Mouse (Mus musculus) cerebellum, adult 9-11 months (tissue): Measurements from ENCODE around the gene Phf21a.
A peak's percentile ranks its signal among the peaks of the same experiment; 100 is the strongest.

Experiments
- DNase-seq: peaks from one replicate; pipeline ENCODE4 v3.0.0; 2022

Phf21a gene

DNA sequence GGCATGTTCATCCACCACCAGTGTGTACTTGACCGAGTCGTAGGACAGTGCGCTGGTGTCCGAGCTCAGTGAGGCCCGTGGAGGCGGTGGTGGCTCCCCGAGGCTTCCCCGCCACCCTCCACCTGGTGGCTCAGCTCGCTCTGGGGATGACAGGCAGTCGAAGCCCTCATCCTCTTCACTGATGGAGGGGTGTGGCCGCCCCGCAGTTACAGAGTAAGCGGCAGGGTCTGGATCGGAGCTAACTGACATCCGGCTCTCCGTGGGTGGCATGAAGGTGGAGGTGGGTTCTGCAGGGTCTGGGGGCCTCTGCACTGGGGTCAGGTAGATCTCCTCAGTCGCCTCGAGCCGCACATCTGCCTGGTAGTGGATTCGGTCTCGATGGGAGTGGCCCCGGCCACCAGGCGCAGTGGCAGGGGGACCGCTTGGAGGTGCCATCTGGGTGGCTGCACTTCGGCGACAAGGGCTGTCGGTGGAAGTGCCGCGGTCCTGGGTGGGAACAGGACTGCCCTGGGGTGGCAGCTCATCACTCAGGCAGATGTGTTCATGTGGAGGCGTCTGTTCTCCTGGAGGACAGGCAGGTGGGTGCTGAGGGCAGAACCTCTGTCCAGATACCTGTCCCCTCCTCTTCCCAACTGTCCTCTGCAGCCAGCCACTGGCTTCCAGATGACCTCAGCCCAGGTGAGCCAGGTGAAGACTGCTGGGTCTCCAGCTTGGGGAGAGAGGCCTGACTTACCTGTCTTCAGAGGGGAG is 294.1 kb downstream of the Phf21a start:
- peak; percentile 55 for DNase-seq

DNA sequence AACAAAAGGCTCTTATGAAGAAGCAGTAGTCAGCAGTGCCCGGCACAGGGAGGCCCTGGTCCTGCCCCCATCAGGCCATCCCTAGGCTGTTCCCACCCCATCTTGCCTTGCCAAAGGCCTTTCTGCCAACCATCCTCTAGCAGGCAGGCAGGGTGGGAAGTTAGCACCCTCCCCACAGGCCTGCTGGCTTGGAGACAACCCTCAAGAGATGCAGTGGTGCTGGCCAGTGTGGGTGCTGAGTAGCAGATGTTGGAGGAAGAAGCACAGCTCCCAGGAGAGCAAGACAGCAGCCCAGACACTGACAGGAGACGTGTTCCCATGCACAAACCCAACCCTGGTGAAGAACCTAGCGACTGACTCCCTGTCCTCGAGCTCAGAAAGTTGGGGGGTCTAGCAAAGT is 294.7 kb downstream of the Phf21a start:
- peak; percentile 71 for DNase-seq

DNA sequence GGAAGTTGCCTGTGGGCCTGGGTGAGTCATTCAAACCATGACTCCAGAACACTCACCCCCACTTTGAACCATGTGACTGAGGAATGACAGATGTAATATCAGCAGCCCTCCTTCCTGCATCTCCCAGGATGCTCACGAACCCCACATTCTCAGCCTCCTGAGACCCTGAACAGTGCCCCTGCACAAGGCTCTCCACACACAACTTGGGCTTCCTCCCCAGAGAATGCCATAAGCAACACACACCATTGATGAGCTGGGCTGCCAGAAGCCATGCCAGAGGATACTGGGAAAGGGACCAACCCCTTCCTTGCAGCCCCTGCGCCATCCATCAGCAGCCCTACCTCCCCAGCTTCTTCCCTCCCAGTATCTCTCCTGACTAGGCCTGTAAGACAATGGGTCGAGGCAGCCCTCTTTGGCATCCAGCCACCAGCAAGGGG is 295.2 kb downstream of the Phf21a start:
- peak; percentile 69 for DNase-seq

DNA sequence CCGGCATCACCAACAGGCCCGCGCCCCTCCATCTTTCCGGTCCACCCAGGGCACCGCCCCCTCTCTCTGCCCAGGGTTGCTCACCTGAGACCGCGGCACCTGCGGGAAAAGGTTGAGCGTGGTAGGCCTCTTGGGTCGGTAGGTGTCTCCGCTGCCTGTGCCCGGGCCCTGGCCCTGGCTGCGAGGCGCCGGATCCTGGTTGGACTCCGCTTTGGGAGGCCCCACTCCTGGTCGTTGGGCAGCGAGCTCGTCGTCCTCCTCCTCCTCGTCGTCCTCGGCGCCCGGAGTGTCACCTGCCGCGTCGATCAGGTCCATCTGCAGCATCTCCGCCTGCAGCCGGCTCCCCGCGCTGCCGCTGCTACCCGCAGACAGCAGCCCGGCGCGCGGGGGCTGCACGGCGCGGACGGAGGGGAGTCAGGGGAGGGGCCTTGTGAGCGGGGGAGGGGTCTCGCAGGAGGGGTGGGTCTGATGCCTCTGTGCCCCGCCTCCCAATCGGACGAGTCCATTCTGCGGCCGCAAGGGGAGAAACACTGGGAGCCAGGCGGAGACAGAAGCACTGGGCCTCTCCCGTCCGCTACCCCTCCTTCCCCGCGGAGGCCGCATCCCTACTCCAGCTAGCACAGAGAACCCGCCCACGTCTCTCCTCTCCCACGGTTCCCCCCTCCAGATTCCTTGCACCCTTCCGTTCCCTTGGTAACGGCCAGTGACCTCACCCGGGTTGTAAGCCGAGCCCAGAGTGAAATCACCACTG is 296.1 kb downstream of the Phf21a start:
- DNase-seq, result peak; percentile 94

DNA sequence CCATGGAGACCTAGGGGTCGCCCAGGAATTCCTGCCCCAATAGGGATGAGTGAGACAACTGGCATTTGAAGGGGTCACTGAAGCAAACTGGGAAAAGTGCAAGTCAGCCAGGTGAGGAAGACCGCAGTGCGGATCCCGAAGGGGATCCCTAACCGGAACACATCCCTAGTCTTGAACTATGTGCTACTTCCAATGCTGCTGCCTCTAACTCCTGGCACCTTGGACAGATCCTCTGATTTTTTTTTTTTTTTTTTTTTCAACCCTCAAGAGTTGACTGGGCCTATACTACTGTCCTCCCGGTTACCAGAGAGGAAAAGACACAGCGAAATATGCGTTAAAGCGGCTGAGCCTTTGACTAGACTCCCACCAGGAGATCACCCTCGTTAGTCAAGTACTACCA is 296.7 kb downstream of the Phf21a start:
- no peak for DNase-seq

DNA sequence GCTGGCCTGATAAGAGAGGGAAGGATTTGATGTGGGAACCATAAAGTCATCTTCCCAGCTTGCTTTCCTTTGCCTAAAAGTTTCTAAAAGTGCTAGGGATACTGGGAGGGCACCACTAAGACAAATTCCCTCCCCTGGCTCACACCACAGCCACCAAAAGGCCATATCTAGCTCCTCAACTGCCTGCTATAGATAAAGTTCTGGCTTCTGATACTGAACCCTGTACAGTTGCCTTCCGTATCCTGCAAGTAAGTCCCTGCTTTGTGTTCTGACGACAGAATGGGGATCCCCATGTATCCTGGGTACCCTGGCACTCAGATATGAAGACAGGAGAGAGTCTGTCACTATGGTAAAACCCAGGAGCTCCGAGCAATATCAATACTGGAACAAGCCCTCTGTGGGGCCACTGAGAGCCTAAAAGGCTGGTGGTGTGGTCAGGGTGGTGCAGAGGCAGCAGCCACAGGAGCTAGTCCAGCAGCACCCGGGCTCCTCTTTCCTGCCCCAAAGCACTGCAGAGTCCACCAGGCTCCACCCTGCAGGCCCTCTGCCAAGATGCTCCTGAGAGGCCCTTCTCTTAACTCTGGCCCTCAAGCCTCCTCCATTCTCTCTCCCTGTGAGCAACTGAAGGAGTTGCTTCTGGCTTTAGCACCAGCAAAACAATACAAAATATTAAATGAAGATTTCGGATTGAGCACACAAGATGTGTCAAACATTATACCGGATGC is 297.5 kb downstream of the Phf21a start:
- DNase-seq, result peak; percentile 73

DNA sequence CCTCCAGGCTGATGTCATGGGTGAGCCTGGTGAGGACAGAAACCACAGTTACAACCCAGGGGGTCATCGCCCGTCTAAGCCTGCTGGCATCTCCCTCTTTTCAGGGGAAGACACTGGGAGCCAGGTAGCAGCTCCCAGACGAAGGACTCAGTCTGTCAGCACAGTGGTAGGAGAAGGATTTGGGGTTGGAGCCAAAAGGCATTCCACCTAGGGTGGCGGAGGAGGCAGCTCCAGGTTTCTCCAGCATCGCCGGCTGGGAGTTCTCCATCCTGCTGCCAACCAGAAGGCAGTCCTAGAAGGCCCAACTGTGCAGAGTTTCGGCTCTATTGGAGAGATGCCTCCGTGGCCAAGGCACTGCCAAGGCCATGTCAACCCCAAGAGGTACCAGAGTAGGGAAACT is 298.2 kb downstream of the Phf21a start:
- DNase-seq, result peak; percentile 85

DNA sequence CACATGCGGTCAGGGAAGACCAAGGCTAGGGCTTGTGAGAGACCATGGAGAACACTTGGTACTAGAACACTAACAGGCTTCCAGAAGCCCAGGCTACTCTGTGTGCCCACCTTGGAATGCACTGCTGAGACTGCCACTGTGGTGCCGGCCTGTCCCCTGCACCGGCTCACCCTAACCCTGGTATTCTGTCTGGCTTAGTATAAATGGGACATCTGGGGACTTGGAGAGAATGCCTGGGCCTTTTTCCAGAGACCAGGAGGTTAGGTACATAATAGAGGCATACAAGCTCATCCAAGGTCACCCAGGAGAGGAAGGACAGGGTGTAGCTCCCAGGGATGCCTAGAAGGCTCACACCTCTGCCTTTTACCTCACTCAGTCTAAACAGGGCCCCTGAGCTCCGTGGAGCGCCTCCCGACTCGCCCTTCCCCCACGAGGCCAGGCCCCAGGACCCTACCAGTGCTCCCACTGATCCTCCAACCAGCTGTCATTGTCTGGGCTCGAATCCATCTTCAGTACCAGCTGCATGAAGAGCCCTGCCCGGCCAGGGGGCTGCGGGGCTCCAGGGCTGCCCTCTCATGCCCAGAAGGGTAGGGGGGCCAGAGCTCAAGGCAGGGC is 298.9 kb downstream of the Phf21a start:
- peak; percentile 69 for DNase-seq

DNA sequence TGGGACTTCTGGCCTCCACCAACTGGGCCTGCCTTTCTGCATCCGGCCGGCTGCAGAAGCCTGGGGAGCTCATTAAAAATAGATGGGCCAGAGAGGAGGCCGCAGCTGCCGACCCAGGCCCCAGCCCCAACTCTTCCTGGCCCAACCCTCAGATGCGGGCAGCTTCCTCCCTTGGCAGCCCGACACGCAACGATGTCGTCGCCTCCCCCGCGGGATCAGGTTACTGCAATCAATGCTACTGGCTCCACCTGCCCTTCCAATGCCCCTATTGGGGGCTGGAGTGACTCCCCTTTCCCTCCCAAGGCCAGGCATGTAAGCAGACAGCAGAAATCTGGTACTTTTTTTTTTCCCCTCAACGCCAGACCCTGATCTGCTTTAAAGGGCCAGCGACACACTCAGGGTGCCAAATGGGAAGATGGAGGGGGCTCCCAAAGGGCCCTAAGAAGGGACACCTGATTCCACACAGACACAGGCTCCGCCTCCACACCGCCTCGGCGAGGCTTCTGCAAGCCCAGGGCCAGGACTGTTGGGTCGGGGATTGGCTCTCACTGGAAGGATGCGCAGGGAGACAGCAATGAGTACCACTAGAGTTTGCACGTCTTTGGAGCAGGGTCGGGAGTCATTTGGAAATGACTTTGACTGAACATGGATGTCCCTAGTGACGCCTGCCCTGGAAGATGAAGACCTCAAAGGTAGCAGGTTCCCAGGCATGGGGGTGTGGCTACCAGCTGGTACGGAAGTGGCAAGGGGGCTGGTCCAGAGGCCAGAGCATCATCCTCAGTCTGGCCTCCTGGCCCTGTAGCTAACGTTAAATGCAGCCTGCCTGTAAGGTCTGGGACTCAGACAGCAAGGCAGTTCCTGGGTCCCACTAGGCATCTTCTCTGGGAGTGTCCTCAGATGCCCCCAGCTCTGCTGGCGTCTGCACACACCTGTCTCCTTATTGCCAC is 299.7 kb downstream of the Phf21a start:
- DNase-seq, result peak; percentile 68

DNA sequence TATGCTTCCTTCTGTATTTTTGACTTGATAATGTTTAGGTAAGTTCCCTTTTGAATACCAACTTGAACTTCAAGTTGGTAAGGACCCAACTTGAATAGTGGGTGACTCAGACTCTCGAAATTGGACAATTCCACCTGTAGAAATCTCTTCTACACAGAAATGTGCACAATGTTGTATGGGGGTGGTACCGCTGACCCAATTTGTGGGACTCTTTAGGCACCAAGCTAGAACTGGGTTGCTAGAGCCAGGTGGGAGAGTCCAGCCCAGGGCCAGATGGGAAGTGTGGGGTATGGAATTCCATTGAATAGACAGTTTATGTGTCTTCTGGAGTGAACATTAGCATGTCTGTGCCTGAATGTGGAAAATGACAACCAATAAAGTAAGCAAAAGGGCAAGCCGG is 302.6 kb downstream of the Phf21a start:
- no peak for DNase-seq

DNA sequence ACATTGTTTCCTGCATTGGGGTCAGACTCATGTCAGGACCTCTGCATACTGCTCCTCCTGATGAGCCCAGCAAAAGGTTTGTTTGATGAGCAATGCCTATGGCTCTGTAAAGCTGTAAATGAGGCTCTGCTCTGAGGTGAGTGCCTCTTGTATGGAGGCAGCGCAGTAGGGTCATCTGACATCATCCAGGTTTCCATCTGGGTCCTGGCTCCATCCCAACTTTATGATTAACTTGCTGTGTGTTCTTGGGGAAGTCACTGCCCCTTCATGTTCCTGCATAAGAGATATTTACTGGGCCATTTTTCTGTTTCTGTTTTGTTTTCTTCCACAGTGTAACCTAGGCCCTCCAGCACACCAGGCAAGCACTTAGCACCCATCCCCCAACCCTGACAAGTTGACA is 304.5 kb downstream of the Phf21a start:
- peak; percentile 66 for DNase-seq

DNA sequence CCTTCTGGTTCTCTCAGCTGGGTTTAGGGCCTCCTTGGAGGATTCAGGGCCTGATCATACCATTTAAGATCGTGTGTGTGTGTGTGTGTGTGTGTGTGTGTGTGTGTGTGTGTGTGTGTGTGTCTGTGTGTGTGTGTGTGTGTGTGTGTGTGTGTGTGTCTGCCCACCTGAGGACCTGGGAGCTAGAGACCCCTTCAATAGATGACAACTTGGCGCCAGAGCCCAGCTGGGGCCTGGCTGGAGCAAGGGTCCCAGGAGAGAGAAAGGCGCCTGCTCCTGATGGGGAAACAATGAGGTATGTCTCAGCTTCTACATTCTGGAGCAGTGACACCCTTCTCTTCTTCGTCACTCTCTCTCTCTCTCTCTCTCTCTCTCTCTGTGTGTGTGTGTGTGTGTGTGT is 307.0 kb downstream of the Phf21a start:
- peak; percentile 53 for DNase-seq

DNA sequence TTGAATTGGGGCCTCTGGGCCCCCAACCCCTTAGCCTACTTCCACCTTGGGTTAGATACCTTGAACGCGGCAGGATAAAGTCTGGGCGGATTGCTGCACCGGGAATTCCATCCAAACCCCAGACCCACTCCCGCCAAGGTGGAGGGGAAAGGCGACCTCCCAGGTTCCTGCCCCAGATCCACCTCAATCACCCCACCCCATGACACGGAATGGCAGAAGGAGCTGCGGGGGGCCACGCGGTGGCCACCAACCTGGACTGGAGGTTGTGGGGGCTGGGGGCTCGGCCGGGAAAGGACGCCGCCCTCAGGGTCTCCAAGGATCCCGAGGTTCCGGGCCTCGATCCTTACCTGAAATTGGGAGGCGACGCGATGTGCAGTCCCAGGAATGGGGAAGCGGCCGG is 307.8 kb downstream of the Phf21a start:
- peak; percentile 77 for DNase-seq

DNA sequence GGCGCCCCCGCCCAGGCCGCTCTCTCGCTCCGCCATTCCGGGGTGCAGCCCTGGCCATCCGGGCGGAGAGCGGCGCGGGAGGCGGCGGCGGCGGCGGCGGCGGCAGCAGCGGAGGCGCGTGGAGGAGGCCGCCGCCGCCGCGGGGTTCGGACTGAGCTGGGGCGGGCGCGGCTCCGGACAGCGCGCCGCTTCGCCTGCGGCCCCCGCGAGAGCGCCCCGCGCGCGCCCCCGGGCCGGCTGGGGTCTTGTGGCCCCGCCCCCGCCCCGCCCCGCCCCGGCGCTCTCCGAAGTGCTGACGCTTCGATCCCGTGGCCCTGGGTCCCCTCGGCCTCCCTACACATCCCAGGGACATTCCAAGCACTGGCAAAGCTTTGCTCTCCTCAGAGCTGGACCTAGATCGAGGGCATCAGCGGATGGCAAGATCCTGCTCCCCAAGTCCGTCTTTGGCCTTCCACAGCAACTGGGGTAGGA is 308.2 kb downstream of the Phf21a start, which contains the start of gene Mapk8ip1:
Mapk8ip1 (minus strand) TSS at position 173 of the 471 bp plus-strand sequence.
- peak; percentile 81 for DNase-seq

DNA sequence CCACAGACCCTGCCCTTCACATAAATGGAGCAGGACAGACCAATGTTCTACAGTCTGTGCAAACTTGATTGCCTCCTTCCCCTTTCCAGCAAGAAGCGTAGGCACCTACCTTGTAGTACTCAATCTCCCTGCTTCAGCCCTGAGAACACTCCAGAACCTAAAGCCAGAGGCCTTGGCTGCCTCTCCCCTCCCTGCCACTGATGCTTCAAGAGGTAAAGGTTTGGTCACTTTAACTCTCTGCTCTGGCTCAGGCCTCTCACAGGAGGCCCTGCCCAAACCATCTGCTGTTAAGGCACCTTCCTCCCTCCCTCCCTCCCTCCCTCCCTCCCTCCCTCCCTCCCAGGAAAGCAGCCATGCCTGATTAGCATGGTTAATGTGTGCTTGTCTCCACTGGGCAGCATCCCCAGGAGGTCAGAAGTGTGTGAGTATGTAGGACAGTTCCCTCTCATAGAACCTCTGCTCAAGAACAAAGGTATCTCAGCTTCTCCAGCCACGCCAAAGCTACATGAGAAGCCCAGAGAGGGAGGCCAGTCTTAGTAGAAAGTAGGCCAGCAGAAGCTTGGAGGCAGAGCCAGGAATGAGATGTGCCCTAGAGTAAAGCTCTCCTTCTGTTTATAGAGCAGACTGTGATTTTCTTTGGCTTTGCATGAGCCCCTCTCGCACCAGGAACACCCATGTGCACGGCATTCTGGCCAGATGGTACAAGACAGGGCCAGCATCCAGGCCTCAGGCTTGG is 309.8 kb downstream of the Phf21a start:
- peak; percentile 94 for DNase-seq

DNA sequence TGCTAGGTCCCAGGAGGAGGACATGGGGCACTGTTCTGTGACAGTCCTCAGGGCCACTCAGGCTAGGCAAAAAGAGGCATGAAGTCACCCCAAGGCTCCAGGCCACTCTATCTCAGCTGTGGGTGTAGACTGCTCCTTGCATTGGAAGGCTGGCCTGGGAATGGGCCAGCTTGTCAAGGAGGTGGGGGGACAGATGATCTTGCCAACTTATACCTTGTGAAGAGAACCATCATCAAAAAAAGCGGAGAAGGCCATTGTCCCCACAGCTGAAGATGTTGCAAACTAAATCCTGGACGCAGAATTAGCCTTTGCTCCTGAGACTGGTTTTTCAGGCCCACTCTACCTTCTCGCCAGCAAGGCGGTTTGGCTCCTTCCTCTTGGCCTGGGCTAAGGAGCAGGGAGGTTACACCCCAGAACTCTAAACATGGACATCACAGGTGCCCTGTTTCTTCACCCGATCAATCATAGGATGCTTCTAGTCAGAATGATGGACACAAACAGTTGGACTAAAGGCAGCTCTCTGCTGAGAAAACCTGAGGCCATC is 310.9 kb downstream of the Phf21a start:
- DNase-seq, result peak; percentile 65

DNA sequence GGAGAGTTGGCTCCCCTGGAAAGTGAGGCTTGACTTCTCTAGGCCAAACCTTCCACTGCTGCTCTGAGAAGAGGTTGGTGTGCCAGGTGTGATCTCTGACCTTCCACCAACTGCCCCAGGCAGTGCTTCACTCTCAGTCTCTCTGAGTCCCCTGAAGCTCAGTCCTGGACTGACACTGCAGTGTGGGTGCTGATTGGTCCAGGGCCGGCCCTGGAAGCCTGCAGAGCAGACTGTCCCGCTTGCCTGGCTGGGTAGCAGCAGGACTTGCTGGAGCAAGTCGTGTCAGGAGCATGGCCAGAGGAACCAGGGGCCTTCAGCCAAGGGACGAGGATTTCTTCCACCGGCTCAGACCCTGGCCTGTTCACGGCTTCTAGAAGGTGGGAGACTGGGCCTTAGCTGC is 311.8 kb downstream of the Phf21a start:
- DNase-seq, result peak; percentile 62

DNA sequence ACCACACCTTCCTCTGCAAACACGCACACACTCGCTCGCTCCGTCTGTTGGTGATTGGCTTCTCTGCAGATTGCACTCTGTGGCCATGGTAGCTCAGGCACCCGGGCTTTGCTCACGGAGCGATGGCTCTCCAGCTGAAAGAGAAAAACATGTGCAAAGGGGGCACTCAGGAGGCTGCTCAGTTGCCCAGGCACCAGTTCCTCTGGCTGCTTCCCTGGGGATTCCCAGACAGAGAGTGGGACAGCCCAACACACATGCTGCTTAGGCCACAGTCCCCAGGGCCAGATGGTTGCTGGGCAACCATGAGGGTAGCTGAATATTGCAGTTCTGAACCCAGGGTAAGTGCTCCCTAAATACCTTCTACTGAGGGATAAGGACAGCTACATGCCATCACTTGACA is 312.8 kb downstream of the Phf21a start:
- no peak for DNase-seq

DNA sequence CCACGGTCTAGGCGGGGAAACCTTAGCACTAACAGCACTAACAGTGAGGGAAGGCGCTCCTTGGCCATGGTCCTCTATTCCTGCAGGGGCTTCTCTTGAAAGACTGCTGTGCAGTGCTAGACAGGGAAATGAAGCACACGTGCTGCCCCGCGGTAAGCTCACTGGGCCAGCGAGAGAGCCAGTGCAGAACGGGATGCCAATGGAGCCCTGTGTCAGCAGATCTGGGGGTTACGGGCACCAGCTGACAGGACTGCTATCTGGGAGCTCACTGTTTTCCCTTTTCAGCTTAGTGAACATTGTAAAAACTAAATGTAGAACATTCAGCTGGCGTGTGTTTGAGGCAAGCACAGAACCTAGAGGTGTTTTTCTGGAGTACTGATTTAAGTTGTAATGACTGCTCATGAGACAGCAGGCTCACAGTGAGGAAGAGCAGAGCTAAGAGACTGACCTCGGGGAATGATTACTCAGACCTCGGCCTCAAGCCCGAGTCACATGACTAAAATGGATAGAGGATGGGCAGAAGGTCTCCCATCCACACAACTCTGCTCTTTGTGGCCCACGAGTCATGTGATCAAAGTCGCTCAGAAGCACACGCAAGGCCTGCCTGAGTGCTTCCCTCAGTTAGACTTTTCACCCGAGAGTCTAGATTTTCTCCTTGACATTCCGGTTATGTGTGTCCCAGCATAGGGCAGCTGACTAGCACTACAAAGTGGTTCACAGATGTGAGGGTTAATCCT is 315.6 kb downstream of the Phf21a start:
- no peak for DNase-seq

DNA sequence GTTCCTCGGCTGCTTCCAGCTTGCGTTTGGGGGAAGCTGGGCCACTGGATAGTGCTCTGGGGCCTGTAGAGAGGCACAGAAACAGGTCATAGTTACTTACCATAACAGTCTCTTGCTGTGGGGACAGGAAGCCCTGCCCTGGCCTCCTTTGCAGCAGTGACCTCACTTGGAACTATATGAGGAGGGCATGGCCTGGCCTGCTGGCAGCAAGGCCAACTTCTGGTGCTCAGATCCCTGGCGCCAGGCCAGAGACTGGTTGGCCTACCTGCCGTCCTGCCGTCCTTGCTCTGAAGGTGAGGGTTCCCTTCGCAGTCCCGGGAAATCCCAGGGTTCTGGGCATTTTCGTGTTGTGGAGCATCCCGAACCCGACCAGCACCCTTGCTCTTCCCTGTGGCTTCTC is 318.8 kb downstream of the Phf21a start:
- peak; percentile 87 for DNase-seq
